Mouse (Mus musculus): ENCODE results near the gene Gpr179.

DNA sequence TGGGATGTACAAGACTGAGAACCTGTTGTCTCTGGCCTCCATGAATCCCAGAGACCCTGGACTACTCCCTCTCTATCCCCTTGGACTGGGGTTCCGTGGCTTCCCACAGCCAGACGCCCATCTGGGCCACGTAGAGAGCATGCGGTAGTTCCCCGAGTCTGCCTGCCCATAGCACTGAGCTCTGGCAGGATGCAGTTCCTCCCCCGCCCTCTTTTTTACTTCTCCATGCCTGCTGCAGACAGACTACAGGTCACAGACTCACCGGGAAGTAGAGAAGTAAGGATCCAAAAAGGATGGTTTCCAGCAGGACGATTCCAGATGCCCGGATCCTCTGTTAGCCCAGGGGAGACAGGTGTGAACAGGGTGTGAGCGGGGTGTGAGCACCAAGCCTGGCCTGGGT lies 6.4 kb downstream of the Gpr179 start:
- no peak for TF ChIP-seq CTCF (IDR thresholded peaks at IDR 0.05; ENCODE audit: extremely low read depth, insufficient read length, insufficient replicate concordance, low read depth, low read length)
- no peak for TF ChIP-seq POLR2A (IDR thresholded peaks at IDR 0.05; ENCODE audit: low read depth, low read length)

Data from small intestine, adult 2 months (tissue).